Mouse (Mus musculus) cerebellum, postnatal 10 days (tissue): ENCODE measurements around the gene Tceal8.

ENCODE experiments used
- DNase-seq, 2 experiments: peaks; one replicate each; pipeline ENCODE4 v3.0.0; 2021; ENCODE audit warnings: mixed read lengths in 2 of 2

Tceal8 gene

DNA sequence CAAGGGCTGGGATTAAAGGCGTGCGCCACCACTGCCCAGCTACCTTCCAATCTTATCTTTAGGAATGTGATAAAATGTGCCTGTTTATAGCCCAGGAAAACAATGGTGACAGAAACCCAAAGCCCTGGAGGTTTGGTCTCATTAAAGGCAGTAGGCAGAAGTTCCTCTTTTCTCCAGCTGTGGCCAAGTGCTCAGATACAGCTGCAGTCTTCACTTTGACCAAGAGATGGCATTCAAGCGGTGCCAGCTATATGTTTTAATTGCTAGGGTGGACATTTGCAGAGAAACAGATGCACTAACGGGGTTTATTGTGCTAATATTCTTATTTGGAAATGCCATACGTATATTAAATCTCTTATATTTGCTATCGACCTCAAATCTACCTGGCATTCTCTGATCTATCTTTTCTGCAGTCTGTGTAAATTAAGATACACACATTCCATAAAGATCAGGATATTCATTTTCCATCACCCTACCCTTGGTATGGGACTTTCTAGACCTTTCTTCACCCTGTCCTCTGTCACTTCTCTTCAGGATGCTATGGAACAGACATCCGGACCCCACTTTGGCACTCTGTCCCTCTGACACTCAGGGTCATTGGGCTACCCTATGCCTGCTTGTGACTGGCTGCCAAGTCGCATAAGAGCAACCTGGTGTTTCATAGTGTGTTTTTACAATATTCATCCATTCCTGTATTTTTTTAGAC, 45.0 kb downstream of the Tceal8 start:
- DNase-seq: no peak
